Mouse (Mus musculus): ENCODE data around the gene Nfya. TPM values are rescaled to one million over a fixed set of nuclear protein-coding genes. Genes with fewer than 3 reads are reported as not detected.

Gene Nfya
- polyA plus RNA-seq, 1 experiment = 1.3 TPM

GRCm38 (mm10) chr17:48433006-48433655, 23.4 kb upstream of the Nfya start:
- Histone ChIP-seq H3K9me3 (ENCODE audit: control insufficient read depth, low read length) (no peaks in the 10 kb centered on the region), H3K27me3 (ENCODE audit: control insufficient read depth) (no peaks in the 10 kb centered on the region), H3K36me3 (ENCODE audit: control insufficient read depth) (no peaks in the 10 kb centered on the region), H3K4me1 (ENCODE audit: control insufficient read depth) (peaks cover 34% of the 10 kb centered on the region), H3K4me3 (replicated peaks) (no peak overlapping the region)
- TF ChIP-seq GATA1 (IDR thresholded peaks at IDR 0.05; ENCODE audit: low read length) (no peak), TAL1 (IDR thresholded peaks at IDR 0.05; ENCODE audit: low read length) (no peak)

GRCm38 (mm10) chr17:48432158-48432980, 22.7 kb upstream of the Nfya start, which contains the start of gene Apobec2:
Gene Apobec2 (minus strand): TSS chr17:48432930.
- Histone ChIP-seq H3K4me3 (replicated peaks) (no peak within 1 kb of the TSS), H3K9me3 (ENCODE audit: control insufficient read depth, low read length) (no peaks in the 10 kb centered on the region)
- no peak for TF ChIP-seq GATA1 (IDR thresholded peaks at IDR 0.05; ENCODE audit: low read length)
- no peak for TF ChIP-seq TAL1 (IDR thresholded peaks at IDR 0.05; ENCODE audit: low read length)

GRCm38 (mm10) chr17:48431054-48431453, 21.3 kb upstream of the Nfya start:
- no peak overlapping the region for H3K4me3 ChIP-seq (replicated peaks)
- no peaks in the 10 kb centered on the region for H3K9me3 ChIP-seq (ENCODE audit: control insufficient read depth, low read length)
- no peaks in the 10 kb centered on the region for H3K36me3 ChIP-seq (ENCODE audit: control insufficient read depth)
- peaks cover 33% of the 10 kb centered on the region for H3K4me1 ChIP-seq (ENCODE audit: control insufficient read depth)
- TF ChIP-seq TAL1 (IDR thresholded peaks at IDR 0.05; ENCODE audit: low read length) (no peak), GATA1 (IDR thresholded peaks at IDR 0.05; ENCODE audit: low read length) (no peak)
- H3K27me3 ChIP-seq (ENCODE audit: control insufficient read depth) = no peaks in the 10 kb centered on the region

More at GRCm38 (mm10) chr17:48432158-48432980, 22.7 kb upstream of the Nfya start, which contains the start of gene Apobec2:
- H3K36me3 ChIP-seq (ENCODE audit: control insufficient read depth) = no peaks in the 10 kb centered on the region
- peaks cover 32% of the 10 kb centered on the region for H3K4me1 ChIP-seq (ENCODE audit: control insufficient read depth)
- H3K27me3 ChIP-seq (ENCODE audit: control insufficient read depth) = no peaks in the 10 kb centered on the region

DNA sequence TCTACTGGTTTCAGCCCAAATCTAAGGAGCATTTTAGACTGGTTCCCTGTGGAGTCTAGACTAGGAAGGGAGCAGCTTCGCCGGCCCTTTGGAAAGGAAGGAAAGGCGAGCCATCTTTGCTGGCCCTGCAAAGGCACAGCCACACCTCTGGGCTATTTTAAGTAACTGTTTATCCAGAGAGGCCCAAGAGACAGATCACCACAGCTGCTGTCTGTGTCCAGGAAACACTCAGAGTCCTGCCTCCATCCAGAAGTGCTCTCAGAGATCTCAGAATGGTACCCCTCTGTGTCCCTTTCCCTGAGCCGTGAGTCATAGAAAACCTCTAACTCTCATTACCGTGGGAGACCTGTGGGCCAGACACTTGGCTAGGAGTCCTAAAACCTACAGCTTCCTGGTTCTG, 20.7 kb upstream of the Nfya start:
- Histone ChIP-seq H3K27me3 (ENCODE audit: control insufficient read depth) (no peaks in the 10 kb centered on the region), H3K36me3 (ENCODE audit: control insufficient read depth) (no peaks in the 10 kb centered on the region), H3K4me3 (replicated peaks) (no peak overlapping the region), H3K9me3 (ENCODE audit: control insufficient read depth, low read length) (no peaks in the 10 kb centered on the region), H3K4me1 (ENCODE audit: control insufficient read depth) (peaks cover 39% of the 10 kb centered on the region)
- TF ChIP-seq GATA1 (IDR thresholded peaks at IDR 0.05; ENCODE audit: low read length) = no peak
- TF ChIP-seq TAL1 (IDR thresholded peaks at IDR 0.05; ENCODE audit: low read length) = no peak

GRCm38 (mm10) chr17:48427852-48428530, 18.3 kb upstream of the Nfya start:
- no peak for TF ChIP-seq TAL1 (IDR thresholded peaks at IDR 0.05; ENCODE audit: low read length)
- TF ChIP-seq GATA1 (IDR thresholded peaks at IDR 0.05; ENCODE audit: low read length) = no peak
- Histone ChIP-seq H3K4me1 (ENCODE audit: control insufficient read depth) (peaks cover 40% of the 10 kb centered on the region), H3K9me3 (ENCODE audit: control insufficient read depth, low read length) (no peaks in the 10 kb centered on the region), H3K36me3 (ENCODE audit: control insufficient read depth) (no peaks in the 10 kb centered on the region), H3K4me3 (replicated peaks) (no peak overlapping the region), H3K27me3 (ENCODE audit: control insufficient read depth) (no peaks in the 10 kb centered on the region)

DNA sequence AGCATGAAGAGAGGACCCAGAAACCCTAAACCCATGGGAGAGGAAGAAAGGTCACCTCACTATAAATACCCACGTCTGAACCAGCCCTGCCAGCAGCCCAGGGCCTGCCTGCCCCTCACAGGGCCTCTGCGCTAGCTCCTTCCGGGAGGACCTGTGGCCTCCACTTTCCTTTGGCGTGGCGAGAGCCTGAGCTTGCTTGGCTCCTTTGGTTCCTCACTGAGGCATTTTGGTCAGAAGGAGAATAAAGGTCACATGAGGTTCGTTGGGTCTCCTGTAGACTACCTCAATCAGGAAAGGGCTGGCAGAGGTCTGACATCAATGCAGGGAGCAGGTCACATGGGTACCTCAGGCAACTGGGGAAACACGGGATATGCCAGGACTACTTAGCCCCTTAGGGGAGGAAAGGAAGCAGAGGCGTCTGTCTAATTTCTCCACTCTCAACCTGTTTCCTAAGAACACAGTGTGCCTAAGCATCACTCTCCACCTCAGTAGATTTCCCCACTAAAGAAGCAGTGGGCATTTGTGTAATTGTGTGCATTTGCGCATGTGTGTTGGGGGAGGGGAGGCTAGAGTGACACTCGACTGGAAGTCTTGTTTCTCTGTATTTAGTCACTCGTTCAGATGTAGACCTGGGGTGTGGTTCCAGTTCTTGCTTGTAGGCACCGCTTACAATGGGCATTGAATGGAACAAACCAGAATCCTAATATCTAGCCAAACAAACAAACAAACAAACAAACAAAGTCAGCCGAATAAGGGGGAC, 17.5 kb upstream of the Nfya start:
- Histone ChIP-seq H3K36me3 (ENCODE audit: control insufficient read depth) (no peaks in the 10 kb centered on the region), H3K4me3 (replicated peaks) (no peak overlapping the region), H3K9me3 (ENCODE audit: control insufficient read depth, low read length) (no peaks in the 10 kb centered on the region), H3K27me3 (ENCODE audit: control insufficient read depth) (no peaks in the 10 kb centered on the region), H3K4me1 (ENCODE audit: control insufficient read depth) (peaks cover 32% of the 10 kb centered on the region)
- TF ChIP-seq GATA1 (IDR thresholded peaks at IDR 0.05; ENCODE audit: low read length) = no peak
- TF ChIP-seq TAL1 (IDR thresholded peaks at IDR 0.05; ENCODE audit: low read length) = no peak

- peaks cover 26% of the 10 kb centered on the region for H3K4me1 ChIP-seq (ENCODE audit: control insufficient read depth)
- TF ChIP-seq TAL1 (IDR thresholded peaks at IDR 0.05; ENCODE audit: low read length) = no peak
- no peak for TF ChIP-seq GATA1 (IDR thresholded peaks at IDR 0.05; ENCODE audit: low read length)
Observed at GRCm38 (mm10) chr17:48425823-48426612, 16.3 kb upstream of the Nfya start.

DNA sequence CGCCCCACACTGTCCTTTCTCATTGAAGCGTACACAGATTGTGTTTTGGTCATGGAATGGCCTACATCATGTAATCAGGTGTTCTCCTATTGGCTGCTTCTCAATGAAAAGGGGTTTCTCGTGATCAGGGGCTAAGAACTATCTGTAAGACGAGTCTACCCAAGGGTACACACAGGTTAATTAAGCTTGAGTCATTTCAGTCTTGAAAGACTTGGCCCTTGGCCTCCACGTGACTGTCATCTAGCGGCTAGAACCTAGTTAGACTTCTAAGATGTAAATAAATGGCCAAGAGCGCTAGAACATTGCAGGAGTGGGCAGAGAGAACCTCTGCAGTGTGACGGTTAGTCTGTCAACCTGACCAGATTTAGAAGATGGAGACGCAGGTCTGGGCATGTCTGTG, 14.5 kb upstream of the Nfya start:
- H3K27me3 ChIP-seq (ENCODE audit: control insufficient read depth) = no peaks in the 10 kb centered on the region
- no peak overlapping the region for H3K4me3 ChIP-seq (replicated peaks)
- no peaks in the 10 kb centered on the region for H3K9me3 ChIP-seq (ENCODE audit: control insufficient read depth, low read length)
- H3K4me1 ChIP-seq (ENCODE audit: control insufficient read depth) = peaks cover 26% of the 10 kb centered on the region
- H3K36me3 ChIP-seq (ENCODE audit: control insufficient read depth) = peaks cover 17% of the 10 kb centered on the region
- TF ChIP-seq TAL1 (IDR thresholded peaks at IDR 0.05; ENCODE audit: low read length) (no peak), GATA1 (IDR thresholded peaks at IDR 0.05; ENCODE audit: low read length) (no peak)

More at GRCm38 (mm10) chr17:48425823-48426612, 16.3 kb upstream of the Nfya start:
- Histone ChIP-seq H3K36me3 (ENCODE audit: control insufficient read depth) (peaks cover 6% of the 10 kb centered on the region), H3K4me3 (replicated peaks) (no peak overlapping the region), H3K27me3 (ENCODE audit: control insufficient read depth) (no peaks in the 10 kb centered on the region), H3K9me3 (ENCODE audit: control insufficient read depth, low read length) (no peaks in the 10 kb centered on the region)
